Mouse (Mus musculus): ENCODE measurements around the gene Tmem63c. TPM values are rescaled to one million over a fixed set of nuclear protein-coding genes. Genes with fewer than 3 reads are reported as not detected.
A peak's percentile ranks its signal among the peaks of the same experiment; 100 is the strongest.

Gene Tmem63c
- total RNA-seq, 2 experiments from 2014 or later = 0.93 to 1.2 TPM

- DNase-seq = peak; percentile 68
These were observed 110.5 kb downstream of the Tmem63c start for GRCm38 (mm10) chr12:87131619-87132018.

- no peak for DNase-seq
These were observed 111.1 kb downstream of the Tmem63c start for GRCm38 (mm10) chr12:87132210-87132609.

- no peak for DNase-seq
These were observed 111.6 kb downstream of the Tmem63c start for GRCm38 (mm10) chr12:87132784-87133183.

- no peak for DNase-seq
These were observed 116.5 kb downstream of the Tmem63c start for GRCm38 (mm10) chr12:87137439-87138341.

GRCm38 (mm10) chr12:87138342-87138701 is 117.2 kb downstream of the Tmem63c start:
- DNase-seq = no peak

- no peak for DNase-seq
These were observed 117.6 kb downstream of the Tmem63c start for GRCm38 (mm10) chr12:87138768-87139167.

Small RNA genes within 50 kb of the gene (microRNA-seq; reads per million reads assigned to microRNA genes)
- not detected for gene Gm25847

Other genes with a start within 250 kb of the Tmem63c start
- 10 to 100 TPM; 39.7 to 53.2 TPM for gene Irf2bpl, start 136.5 kb upstream of the Tmem63c start, total RNA-seq (2021)
- 10 to 100 TPM; 21.0 to 23.7 TPM for gene Cipc, start 74.3 kb upstream of the Tmem63c start, total RNA-seq (2021)
- under 1 TPM; 0.54 to 0.85 TPM for gene Zdhhc22, start 30.9 kb upstream of the Tmem63c start, total RNA-seq (2021)
- 1 to 10 TPM in 1 of 2 experiments, under 1 TPM in 1; 0.87 to 2.0 TPM for gene Ngb, start 81.2 kb downstream of the Tmem63c start, total RNA-seq (2021)
- 100 to 1,000 TPM; 104 to 140 TPM for gene Gstz1, start 125.8 kb downstream of the Tmem63c start, total RNA-seq (2021)
- gene Pomt2, start 126.6 kb downstream of the Tmem63c start, total RNA-seq (2021) = 10 to 100 TPM; 11.5 to 14.1 TPM
- 1 to 10 TPM; 1.1 to 1.8 TPM for gene Samd15, start 178.4 kb downstream of the Tmem63c start, total RNA-seq (2021)
- 10 to 100 TPM; 17.5 to 19.3 TPM for gene Tmed8, start 179.1 kb downstream of the Tmem63c start, total RNA-seq (2021)
- under 1 TPM; 0.42 to 0.55 TPM for gene Noxred1, start 217.4 kb downstream of the Tmem63c start, total RNA-seq (2021)
- 10 to 100 TPM; 34.2 to 40.2 TPM for gene Vipas39, start 244.9 kb downstream of the Tmem63c start, total RNA-seq (2021)
- 100 to 1,000 TPM; 117 TPM for gene Ahsa1, start 245.1 kb downstream of the Tmem63c start, total RNA-seq (2021)